Mouse (Mus musculus) megakaryocyte-erythroid progenitor cell, adult 5 weeks (primary cell): Measurements from ENCODE around the gene Kif12. TPM values are rescaled to one million over a fixed set of nuclear protein-coding genes. Genes with fewer than 3 reads are reported as not detected.

Experiments used
- polyA plus RNA-seq: library from polyadenylated mRNA; stranded (reverse); fragments of >175 nt; gene quantifications from 2 replicates; pipeline ENCODE4 v1.2.3, GENCODE M21; 2012

Gene Kif12
- polyA plus RNA-seq = not detected in 2 replicates

GRCm38 (mm10) chr4:63171969-63172685 is at the start of gene Kif12:
Gene Kif12 (minus strand): TSS chr4:63172131.

GRCm38 (mm10) chr4:63213907-63214621 is 42.1 kb upstream of the Kif12 start, which contains the start of gene Col27a1:
Gene Col27a1 (plus strand): TSS chr4:63214004.

DNA sequence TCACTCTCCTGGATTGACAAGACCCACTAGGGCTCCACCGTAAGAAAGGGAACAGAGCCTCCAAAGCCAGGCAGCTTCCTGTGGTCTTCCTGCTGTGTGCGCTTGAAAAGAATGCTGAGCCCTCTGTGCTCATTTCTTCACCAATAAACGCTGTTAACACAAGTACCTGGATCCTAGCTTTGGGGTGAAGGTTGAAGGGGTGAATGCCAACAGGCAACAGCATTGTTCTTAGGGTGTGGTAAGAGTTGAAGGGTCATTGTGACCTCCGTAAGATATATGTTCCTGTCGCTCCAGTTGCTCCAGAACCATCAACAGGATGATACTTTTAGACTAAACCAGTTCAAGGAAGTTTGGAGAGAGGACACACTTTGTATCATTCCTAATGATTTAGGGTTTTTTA is 17.2 kb downstream of the Kif12 start, which contains the start of gene Ambp:
Gene Ambp (minus strand): TSS at position 101 of the 400 bp plus-strand sequence.

Other genes starting within 250 kb of the Kif12 start
- 0.06 and 0.09 TPM in 2 replicates for gene Zfp618, start 206.6 kb downstream of the Kif12 start, polyA plus RNA-seq
- 0.51 and 1.6 TPM in 2 replicates for gene Ambp, start 17.3 kb downstream of the Kif12 start, polyA plus RNA-seq
- 0.81 and 1.4 TPM in 2 replicates for gene Col27a1, start 41.9 kb upstream of the Kif12 start, polyA plus RNA-seq
- 0.23 and 1.4 TPM in 2 replicates for gene Orm1, start 172.4 kb upstream of the Kif12 start, polyA plus RNA-seq
- gene Orm3, start 184.0 kb upstream of the Kif12 start, polyA plus RNA-seq = 0.07 TPM in 1 of 2 replicates, not detected in the other
- not detected in 2 replicates for gene Orm2, start 190.3 kb upstream of the Kif12 start, polyA plus RNA-seq
- 61.6 and 76.7 TPM in 2 replicates for gene Akna, start 231.2 kb upstream of the Kif12 start, polyA plus RNA-seq